Mouse (Mus musculus) liver (tissue): Measurements from ENCODE around the gene Olfr3.

Experiments
- DNase-seq: peaks from one replicate; pipeline ENCODE4 v3.0.0-alpha.2; 2020; ENCODE audit warnings: mixed read lengths

The Olfr3 gene

DNA sequence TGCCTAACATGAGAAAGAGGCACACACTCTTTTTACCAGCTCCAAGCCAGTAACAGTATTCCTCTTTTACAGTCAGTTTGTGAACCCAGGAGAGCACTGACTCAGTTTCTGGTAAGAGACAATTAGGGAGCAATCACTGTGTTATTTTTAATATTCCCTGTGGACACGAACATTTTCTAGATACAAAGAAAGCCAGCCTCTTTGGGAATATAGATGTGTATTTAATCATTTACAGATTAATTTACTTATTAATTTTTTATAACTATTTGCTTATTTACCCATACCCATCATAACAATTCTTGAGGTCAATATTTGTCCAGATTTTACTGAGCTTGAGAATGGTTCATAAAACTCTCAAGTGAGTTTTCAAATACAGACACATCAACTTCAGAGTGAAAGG, at the start of gene Olfr3:
TSS of gene Olfr3 (minus strand) at position 101 of the 400 bp plus-strand sequence.
- DNase-seq = no peak

GRCm38 (mm10) chr2:36862560-36862959, 45.7 kb upstream of the Olfr3 start, which contains the start of gene Olfr351:
TSS of gene Olfr351 (minus strand) at chr2:36862660.
- no peak for DNase-seq

DNA sequence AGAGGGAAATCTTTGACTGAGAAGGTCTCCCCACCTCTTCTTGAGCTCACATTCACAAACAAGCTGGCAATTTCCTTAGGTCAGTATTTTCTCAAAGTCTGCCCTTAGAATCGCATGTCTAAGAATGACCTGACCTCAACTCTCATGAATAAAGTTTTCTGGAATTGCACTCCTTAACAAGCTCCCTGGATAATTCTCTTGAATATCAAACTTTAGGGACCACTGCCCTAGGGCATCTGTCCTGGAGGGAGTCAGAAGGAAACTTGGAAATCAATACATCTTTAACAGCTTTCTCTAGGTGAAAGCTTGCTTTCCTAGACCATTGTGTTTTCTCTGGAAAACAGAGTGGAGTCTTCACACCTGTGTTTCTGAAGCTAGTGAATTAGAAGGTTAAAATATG, 29.2 kb upstream of the Olfr3 start, which contains the start of gene Olfr350:
TSS of gene Olfr350 (plus strand) at position 301 of the 400 bp plus-strand sequence.
- no peak for DNase-seq

GRCm38 (mm10) chr2:36790238-36790637, 26.6 kb downstream of the Olfr3 start, which contains the start of gene Olfr50:
TSS of gene Olfr50 (plus strand) at chr2:36790538.
- DNase-seq = no peak

DNA sequence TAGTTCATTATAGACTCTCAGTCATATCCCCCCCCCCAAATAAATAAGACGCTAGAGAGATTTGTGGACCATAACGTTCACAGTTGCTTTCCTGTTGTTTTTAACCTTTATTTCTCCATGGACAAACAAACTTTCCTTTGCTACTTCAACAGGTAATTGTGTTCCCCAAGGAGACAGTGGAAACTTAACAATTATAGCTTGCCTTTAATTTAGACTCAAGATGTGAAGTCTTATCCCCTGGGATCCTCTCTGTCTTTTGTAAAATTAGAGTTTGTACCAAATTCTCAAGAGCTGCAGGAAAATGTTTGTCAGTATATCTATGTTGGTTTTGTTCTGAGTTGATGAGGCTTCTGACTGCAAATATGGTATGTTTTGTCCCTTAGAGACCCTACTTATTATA, 32.9 kb downstream of the Olfr3 start, which contains the start of gene Olfr348:
TSS of gene Olfr348 (plus strand) at position 301 of the 400 bp plus-strand sequence.
- DNase-seq = no peak
